Mouse (Mus musculus): ENCODE results near the gene 9130230L23Rik. TPM values are rescaled to one million over a fixed set of nuclear protein-coding genes. Genes with fewer than 3 reads are reported as not detected.

The 9130230L23Rik gene
- polyA plus RNA-seq, 1 experiment = 3.5 TPM

DNA sequence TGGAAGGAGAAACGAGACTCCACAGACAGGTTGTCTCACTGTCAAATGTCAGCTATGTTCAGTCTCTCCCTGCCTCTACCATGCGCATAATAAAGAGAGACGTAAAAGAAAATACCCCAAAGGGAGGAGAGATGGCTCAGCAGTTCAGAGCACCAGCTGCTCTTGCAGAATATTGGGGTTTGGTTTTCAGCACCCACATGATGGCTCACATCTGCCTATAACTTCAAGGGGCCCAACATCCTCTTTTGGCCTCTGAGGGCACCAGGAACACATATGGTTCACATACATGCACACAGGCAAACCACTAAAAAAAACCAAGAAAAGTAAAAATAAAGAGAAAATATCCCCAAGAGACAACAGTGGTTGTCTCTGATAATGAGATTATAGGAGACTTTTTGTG lies 54.3 kb downstream of the 9130230L23Rik start:
- Histone ChIP-seq H3K4me1 (ENCODE audit: control insufficient read depth, insufficient read depth, low read length) (no peaks in the 10 kb centered on the region), H3K4me3 (replicated peaks; ENCODE audit: extremely low read depth, low read depth, low read length) (no peak overlapping the region)
- DNase-seq = no peak
- WGBS = 82% methylated on average over 3 of the region's 3 CpGs
- no peak for TF ChIP-seq POLR2A (IDR thresholded peaks at IDR 0.05; ENCODE audit: borderline replicate concordance, extremely low read depth, low read depth, low read length)
- TF ChIP-seq CTCF (IDR thresholded peaks at IDR 0.05; ENCODE audit: insufficient read depth, low read length) = no peak

DNA sequence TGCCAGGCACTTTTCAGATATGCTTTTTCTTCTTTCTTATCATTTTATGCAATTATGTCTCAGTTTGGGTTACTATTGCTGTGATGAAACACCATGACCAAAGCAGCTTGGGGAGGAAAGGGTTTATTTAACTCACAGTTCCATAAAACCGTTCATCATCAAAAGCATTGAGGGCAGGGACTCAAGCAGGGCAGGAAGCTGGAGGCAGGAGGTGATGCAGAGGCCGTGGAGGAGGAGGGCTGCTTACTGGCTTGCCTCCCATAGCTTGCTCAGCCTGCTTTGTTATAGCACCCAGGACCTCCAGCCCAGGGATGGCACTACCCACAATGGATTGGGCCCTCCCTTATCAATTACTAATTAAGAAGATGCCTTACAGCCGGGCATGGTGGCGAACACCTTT lies 62.9 kb downstream of the 9130230L23Rik start:
- 54% methylated on average over 4 of the region's 4 CpGs for WGBS
- no peak for DNase-seq
- Histone ChIP-seq H3K4me1 (ENCODE audit: control insufficient read depth, insufficient read depth, low read length) (no peaks in the 10 kb centered on the region), H3K4me3 (replicated peaks; ENCODE audit: extremely low read depth, low read depth, low read length) (no peak overlapping the region)
- TF ChIP-seq POLR2A (IDR thresholded peaks at IDR 0.05; ENCODE audit: borderline replicate concordance, extremely low read depth, low read depth, low read length) (no peak), CTCF (IDR thresholded peaks at IDR 0.05; ENCODE audit: insufficient read depth, low read length) (no peak)

DNA sequence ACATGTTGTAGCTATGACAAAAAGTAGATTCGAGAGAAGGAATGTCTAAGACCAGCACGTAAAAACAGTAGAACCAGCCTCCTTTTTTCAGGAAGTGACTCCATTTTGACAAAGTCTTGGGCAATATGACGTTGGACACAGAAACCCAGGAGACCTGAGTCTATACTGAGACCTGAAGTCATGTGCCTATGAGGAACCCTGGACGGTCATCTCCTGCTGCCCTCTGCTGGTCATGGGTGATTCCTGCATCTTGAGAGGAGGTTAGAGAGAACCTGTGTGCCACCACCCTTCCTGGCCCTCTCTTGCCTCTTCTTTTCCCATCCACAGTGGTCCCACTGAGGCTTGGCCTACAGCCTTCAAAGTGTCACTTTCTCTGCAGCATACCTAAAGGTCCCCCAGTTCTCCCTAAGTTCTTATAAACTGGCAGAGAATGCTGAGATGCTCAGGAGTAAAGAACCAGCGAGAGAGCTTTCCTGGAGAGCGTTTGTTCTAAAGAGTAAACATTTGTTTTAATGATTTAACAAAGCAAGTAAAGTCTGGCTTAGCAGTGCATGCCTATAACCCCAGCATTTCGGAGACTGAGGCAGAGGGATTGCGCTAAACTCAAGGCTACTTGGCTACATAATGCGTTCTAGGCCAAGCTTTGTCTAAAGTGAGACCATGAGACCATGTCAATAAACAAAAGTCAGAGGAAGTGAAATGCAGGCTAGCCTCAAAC lies 65.9 kb downstream of the 9130230L23Rik start:
- H3K4me1 ChIP-seq (ENCODE audit: control insufficient read depth, insufficient read depth, low read length) = no peaks in the 10 kb centered on the region
- WGBS = 40% methylated on average over 9 of the region's 9 CpGs
- TF ChIP-seq CTCF (IDR thresholded peaks at IDR 0.05; ENCODE audit: insufficient read depth, low read length) (peak; percentile 98), POLR2A (IDR thresholded peaks at IDR 0.05; ENCODE audit: borderline replicate concordance, extremely low read depth, low read depth, low read length) (no peak)
- peak; percentile 80 for DNase-seq
- H3K4me3 ChIP-seq (replicated peaks; ENCODE audit: extremely low read depth, low read depth, low read length) = no peak overlapping the region

DNA sequence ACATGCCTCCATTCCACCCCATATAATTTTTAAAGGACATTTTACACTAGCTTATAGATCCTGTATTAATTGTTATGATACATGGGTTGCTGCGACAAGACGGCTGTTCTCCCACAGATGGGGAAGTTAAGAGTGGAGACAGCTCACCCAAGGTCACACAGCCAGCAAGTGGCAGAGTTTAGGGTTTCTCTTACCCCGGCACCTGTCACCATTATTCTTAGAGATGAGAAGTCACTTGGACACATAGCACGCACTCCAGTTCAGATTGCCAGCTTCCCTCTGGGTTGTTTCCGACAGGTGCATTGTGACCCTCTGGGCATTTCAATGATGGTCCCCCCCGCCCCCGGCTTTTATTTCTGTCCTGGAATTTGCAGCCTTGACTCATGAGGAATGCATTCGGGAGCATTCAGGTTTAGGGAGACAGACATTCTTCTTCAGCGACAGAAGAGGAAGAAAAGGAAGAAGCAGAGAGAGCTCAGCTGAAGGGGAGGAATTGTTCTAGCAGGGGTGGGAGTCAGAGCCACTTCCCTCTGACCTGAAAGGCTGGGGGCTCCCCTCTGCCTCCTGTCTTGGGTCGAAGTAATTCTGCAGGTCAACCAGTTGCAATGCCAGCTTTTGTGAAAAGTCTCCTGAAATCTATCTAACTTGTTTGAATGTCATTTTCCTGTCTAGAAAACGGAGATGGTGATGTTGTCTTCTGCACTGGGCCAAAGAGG lies 66.9 kb downstream of the 9130230L23Rik start:
- WGBS = 53% methylated on average over 11 of the region's 11 CpGs
- no peak for TF ChIP-seq CTCF (IDR thresholded peaks at IDR 0.05; ENCODE audit: insufficient read depth, low read length)
- no peak for DNase-seq
- H3K4me3 ChIP-seq (replicated peaks; ENCODE audit: extremely low read depth, low read depth, low read length) = no peak overlapping the region
- no peaks in the 10 kb centered on the region for H3K4me1 ChIP-seq (ENCODE audit: control insufficient read depth, insufficient read depth, low read length)

DNA sequence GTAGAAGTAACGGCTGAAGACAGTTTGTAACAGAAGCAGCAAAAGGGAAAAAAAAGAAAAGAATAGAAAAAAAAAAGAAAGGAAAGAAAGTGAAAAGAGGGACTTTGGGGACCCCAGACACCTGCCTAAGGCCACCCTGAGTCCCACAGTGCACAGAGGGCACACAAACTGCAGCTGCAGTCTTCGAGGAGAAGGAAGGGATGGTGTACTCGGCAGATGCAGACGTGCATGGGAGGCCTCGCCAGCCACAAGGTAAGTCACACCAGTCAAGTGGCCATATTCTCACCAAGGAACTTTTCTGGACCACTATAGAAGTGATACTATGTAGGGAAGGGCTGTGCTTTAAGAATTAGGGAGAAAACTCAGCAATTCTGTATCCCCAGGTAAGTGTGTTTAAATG lies 69.3 kb downstream of the 9130230L23Rik start, which contains the start of gene Chrna9:
TSS of gene Chrna9 (plus strand) at position 139 of the 400 bp plus-strand sequence.
- no peak for DNase-seq
- H3K4me1 ChIP-seq (ENCODE audit: control insufficient read depth, insufficient read depth, low read length) = no peaks in the 10 kb centered on the region
- TF ChIP-seq CTCF (IDR thresholded peaks at IDR 0.05; ENCODE audit: insufficient read depth, low read length) (no peak), POLR2A (IDR thresholded peaks at IDR 0.05; ENCODE audit: borderline replicate concordance, extremely low read depth, low read depth, low read length) (no peak)
- WGBS = 74% methylated on average over 5 of the region's 5 CpGs
- H3K4me3 ChIP-seq (replicated peaks; ENCODE audit: extremely low read depth, low read depth, low read length) = no peak within 1 kb of the TSS

DNA sequence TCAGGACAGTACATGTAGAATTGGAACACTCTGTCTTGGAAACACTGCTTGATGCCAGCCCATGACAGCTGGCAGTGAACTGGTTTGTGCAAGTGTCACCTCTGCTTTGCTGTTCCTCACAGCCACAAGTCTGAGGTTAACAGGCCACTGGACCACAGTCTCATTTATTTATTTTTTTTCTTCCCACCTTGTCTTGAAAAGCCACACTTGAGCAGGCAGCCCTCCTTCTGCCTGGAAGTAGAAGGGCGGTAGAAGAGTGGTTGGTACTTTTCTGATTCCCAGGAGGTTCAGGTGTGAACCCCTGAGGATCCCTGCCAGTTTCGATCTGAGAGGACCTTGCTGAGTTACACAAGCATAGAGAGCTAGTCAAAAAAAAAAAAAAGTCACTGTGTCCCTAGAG lies 70.3 kb downstream of the 9130230L23Rik start:
- DNase-seq = no peak
- Histone ChIP-seq H3K4me3 (replicated peaks; ENCODE audit: extremely low read depth, low read depth, low read length) (no peak overlapping the region), H3K4me1 (ENCODE audit: control insufficient read depth, insufficient read depth, low read length) (no peaks in the 10 kb centered on the region)
- 76% methylated on average over 2 of the region's 2 CpGs for WGBS
- no peak for TF ChIP-seq CTCF (IDR thresholded peaks at IDR 0.05; ENCODE audit: insufficient read depth, low read length)
- no peak for TF ChIP-seq POLR2A (IDR thresholded peaks at IDR 0.05; ENCODE audit: borderline replicate concordance, extremely low read depth, low read depth, low read length)

DNA sequence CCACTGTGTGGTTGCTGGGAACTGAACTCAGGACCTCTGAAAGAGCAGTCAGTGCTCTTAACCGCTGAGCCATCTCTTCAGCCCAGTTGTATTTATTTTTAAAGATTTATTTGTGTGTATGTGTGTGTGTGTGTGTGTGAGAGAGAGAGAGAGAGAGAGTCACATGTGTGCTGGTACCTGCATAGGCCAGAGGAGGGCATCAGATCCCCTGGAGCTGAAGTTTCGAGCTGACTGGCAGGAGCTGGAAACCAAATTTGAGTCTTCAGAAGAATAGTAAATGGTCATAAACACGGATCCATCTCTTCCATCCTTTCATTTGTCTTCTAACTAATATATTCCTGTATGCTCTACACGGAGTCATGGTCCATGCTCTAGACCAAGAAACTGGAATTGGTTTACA lies 70.8 kb downstream of the 9130230L23Rik start:
- DNase-seq = no peak
- H3K4me3 ChIP-seq (replicated peaks; ENCODE audit: extremely low read depth, low read depth, low read length) = no peak overlapping the region
- no peak for TF ChIP-seq POLR2A (IDR thresholded peaks at IDR 0.05; ENCODE audit: borderline replicate concordance, extremely low read depth, low read depth, low read length)
- TF ChIP-seq CTCF (IDR thresholded peaks at IDR 0.05; ENCODE audit: insufficient read depth, low read length) = no peak
- H3K4me1 ChIP-seq (ENCODE audit: control insufficient read depth, insufficient read depth, low read length) = no peaks in the 10 kb centered on the region
- 95% methylated on average over 4 of the region's 4 CpGs for WGBS

DNA sequence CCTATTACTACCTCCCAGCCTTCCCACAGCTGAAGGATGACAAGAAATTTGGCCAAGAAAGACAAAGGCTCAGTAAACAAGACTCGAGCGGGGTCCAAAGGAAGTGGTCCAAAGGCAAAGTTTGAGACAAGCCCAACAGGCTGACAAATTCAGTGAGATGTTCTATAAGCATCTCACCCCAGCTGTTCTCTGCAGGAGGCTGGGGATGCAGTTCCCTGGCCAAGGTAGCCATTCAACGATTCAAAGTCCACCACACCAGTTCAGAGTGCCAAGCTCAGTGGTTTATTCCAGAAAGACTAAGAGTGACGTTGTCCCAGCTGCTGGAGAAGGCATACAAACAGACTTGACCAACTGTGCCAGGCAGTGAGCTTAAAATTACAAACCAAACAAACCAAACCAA lies 73.9 kb downstream of the 9130230L23Rik start:
- DNase-seq = no peak
- TF ChIP-seq POLR2A (IDR thresholded peaks at IDR 0.05; ENCODE audit: borderline replicate concordance, extremely low read depth, low read depth, low read length) = no peak
- TF ChIP-seq CTCF (IDR thresholded peaks at IDR 0.05; ENCODE audit: insufficient read depth, low read length) = no peak
- 51% methylated on average over 4 of the region's 4 CpGs for WGBS

More for the DNA sequence above, 73.9 kb downstream of the 9130230L23Rik start:
- Histone ChIP-seq H3K4me3 (replicated peaks; ENCODE audit: extremely low read depth, low read depth, low read length) (no peak overlapping the region), H3K4me1 (ENCODE audit: control insufficient read depth, insufficient read depth, low read length) (no peaks in the 10 kb centered on the region)

Other genes starting within 250 kb of the 9130230L23Rik start
- 3.6 and 3.7 TPM in 2 replicates for gene N4bp2, start 240.8 kb downstream of the 9130230L23Rik start, polyA plus RNA-seq (2012; rRNA removed)
- 2.7 and 3.5 TPM in 2 replicates for gene Rhoh, start 143.1 kb downstream of the 9130230L23Rik start, polyA plus RNA-seq (2012; rRNA removed)
- gene Chrna9, start 69.4 kb downstream of the 9130230L23Rik start, polyA plus RNA-seq (2012; rRNA removed) = 1.4 TPM in 1 of 2 replicates, not detected in the other
- 33.1 and 37.2 TPM in 2 replicates for gene Rbm47, start 168.8 kb upstream of the 9130230L23Rik start, polyA plus RNA-seq (2012; rRNA removed)